Mouse (Mus musculus): ENCODE results near the gene Dab1.

Gene Dab1

DNA sequence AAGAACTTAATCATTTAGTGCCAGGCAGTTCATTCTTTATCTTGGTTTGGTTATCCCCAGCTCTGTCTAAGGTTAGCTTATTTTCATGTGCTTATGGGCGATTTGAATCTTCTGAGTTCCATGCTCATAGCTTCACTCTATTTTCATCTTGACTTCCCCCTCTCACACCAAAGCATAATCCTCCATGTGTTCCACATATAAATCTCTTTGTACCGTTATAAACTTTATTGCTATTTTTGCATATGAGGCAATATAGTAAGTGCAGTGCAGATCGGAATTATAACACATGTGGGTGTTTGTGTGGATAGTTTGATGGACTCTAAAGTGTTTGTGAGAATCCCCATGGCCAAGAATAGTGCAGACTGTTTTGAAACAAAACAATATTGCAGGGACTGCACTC lies 919.3 kb downstream of the Dab1 start:
- DNase-seq: no peak

DNA sequence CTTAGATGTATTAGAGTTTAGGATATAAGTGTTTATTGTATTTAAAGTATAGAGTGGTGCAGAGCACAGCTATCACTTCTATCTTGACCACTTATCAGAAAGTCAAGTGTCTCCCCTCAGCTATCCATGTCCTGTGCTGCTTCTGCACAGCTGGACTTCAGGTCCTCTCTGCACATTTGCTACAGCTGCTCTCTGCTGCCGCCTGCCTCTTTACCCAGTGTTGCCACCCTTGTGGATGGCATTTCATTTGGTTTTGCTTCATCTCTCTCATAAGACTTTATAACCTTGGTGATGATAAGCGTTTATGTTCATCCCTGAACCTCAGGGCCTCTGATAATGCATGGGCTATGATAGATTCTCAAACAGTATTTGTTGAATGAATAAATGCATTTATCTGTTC lies 919.9 kb downstream of the Dab1 start:
- DNase-seq: peak in 1 of 2 experiments; percentile 19

DNA sequence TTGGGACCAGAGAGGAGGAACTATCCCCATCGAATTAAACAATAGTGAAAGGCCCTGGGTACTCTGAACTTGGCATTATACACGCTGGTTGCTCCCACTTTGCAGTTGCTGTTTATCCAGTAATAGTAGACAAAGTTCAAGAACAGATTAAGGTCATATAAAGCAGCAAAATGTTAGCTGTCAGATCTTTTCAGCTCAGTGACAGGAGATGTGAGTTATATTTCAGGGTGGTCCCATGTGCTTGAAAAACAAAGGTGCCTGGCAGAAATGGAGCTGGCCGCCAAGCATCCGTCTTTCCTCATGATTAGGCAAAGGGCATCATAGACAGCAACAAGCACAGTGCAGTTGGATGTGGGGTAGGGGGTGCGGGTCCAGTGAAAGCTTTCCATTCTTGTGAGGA lies 927.9 kb downstream of the Dab1 start:
- DNase-seq: no peak

DNA sequence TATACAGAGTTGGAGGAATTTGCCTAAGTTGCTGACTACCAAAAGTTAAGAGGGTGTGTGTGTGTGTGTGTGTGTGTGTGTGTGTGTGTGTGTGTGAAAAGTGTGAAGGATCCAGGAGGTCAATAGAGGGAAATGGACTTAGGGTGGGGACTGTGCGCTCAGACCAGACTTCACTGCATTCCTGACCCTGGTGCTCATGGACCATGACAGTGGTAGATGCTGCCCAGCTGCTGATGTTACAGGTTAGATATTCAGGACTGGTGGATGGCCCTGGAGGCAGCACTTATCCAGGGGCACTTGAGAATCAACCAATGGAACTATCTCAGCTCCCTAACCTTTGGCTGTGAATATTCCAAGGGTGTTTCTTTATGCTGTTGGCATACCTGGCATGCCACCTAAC lies 929.1 kb downstream of the Dab1 start:
- DNase-seq: no peak

DNA sequence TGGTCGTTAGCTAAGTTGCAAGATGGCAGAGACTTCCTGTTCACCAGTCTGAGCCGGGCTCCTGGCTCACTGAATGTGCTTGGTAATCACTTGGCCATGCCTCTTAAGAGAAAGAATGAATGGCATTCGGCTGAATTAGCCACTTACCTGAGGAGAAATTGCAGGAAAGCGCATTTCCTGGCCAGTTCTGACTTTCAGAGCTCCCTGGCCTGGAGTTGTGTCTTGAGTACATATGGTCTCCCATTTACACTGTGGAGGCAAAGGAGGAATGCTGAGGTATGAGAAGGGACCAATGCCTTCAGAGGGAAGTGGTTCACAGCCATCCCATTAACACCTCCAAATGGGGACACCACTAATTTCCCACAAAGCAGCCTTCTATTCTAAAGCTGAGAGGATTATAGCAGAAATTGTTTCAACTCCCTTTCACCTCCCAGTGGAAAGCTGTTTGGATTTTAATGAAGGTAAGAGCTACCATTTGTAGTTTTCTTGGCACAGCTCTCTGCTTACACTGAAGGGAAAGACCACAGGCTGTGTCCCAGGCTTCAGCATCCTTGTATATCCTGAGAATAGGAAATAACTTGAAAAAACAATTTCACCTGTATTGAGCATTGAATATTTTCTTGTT lies 931.5 kb downstream of the Dab1 start:
- no peak for DNase-seq

DNA sequence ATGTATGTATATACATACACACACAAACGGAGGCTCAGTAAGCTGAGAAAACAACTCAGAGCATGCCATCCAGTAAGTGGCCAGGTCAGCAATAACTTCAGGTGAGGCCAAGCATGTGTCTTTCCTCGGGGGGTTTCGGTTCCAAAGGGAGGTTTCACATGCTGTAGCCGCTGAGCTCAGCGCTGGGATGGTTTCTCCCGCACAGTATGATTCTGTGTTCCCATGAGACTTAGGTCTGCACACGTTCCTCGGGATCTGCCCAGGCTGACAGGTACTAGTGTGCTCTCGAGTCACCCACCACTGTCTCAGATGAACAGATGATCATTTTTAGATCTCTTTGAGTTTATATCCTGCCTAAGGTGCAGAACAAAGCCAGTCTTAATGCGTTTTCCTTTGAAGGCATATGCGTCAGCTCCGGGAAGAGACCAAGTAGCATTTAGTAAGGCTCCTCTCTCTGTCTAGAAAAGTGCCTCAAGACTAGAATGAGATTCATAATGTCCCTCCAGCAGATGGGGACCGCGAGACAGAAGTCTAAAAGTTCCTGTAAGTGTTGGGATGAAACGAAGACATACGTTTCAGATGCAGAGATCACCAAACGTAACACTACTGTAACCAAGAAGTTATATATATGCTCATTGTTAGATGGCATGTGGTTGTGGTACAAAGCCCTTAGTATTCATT lies 932.4 kb downstream of the Dab1 start:
- no peak for DNase-seq

DNA sequence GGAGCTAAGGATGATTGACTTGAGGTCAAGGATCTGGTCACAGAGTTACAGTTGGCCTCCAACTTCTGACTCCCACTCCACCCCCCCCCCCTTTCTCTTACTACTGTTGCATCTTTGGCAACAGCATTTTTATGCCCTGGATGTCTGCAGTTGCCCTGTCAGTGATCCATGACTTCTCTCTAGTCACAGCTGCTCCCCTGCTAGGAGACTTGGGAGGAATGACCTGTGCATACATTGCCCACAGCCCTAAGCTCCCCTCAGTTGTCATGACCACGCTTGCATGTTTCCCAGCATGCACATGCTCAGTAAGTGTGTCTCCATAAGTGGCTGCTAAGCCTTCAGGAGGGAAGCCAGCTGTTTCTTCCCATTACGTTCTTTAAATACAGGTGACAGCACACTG lies 936.2 kb downstream of the Dab1 start:
- no peak for DNase-seq

DNA sequence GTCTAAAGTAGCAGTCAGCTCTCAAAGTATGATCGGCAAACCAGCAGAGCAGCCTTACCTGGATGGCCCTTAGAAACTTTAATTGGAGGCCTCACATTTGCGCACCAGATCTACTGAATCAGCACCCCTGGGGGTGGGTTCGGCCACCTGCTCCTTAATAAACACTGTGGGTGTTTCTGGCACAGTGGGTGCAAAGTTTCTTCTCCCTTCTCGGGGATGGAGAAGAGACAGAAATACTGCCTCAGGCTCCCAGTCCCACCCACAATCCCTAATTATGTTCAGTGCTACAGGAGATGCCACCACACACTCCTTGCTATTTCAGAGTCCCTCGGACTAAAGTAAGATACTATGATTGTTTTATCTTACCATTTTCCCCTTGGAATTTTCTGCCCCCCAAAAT lies 944.4 kb downstream of the Dab1 start:
- no peak for DNase-seq

DNA sequence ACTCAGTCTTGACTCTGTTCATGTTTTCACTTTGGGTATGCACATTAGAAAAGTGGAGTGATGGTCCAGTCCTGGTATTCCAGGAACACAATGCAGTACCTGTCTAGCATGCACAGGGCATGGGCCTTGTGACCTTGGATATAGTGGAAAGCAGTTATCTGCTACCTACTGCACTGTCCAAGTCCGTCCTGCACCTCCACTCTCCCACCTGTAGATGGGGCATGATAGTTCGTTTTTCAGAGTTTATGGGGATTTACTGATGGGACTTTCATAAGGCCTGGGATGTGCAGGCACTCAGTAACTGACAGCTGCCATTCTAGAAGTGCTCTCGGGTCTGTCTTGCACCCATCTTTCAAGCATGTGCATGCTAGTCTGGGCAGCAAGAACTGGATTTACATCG lies 951.4 kb downstream of the Dab1 start:
- DNase-seq: no peak

DNA sequence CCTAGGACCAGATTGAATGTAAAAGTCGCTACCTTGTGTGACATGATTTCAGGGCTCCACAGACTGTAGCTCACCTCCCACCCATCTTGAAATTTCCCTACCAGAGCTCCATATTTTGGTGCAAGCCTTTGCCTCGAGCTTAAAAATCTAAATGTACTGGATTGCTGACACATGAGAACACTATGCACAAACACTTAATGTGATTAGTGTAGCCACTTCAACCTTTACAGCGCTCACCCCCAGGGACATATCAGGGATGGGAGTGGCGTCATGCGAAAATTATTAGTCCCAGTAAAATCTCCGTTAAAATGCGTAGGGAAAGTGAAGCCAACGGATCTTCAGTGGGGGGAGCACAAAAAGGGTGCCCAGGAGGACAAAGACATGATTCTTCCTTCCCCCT lies 953.3 kb downstream of the Dab1 start:
- no peak for DNase-seq

DNA sequence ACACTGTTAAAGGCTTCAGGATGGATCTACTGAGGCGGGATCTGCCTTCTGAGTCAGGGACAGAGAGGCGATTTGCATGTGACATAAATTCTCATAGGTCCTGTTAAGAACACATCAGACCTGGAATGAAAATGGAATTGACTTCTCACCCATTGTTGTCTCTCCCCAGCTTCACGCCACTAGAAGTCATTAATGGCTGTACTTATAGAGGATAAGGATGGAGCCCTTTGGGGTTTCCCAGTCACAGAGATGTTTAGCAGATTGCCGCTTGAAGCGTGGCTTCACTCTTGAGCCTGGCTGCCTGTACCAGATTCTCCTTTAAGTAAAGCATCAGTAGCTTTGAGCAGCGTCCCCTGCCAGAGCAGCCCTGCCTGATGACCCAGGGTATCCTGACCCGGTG lies 954.3 kb downstream of the Dab1 start:
- no peak for DNase-seq

DNA sequence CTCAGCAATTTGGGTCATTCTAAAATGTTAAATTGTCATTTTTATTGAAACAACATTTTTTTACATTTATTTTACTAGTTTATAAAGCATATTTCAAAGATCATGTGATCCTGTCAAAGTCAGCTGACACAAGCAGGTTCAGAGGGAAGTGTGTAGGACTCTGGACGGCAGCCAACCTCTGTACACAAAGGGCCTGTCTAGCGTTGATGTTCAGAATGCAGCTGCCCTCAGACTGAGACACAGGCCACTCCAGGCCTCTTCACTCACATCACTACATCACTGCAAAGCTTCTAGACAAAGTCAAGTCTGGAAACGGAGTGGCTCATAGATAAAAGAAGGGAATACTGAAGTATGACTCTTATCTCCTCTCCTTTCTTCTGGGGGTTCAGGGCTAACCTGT lies 959.2 kb downstream of the Dab1 start:
- peak in 1 of 2 experiments; percentile 60 for DNase-seq

DNA sequence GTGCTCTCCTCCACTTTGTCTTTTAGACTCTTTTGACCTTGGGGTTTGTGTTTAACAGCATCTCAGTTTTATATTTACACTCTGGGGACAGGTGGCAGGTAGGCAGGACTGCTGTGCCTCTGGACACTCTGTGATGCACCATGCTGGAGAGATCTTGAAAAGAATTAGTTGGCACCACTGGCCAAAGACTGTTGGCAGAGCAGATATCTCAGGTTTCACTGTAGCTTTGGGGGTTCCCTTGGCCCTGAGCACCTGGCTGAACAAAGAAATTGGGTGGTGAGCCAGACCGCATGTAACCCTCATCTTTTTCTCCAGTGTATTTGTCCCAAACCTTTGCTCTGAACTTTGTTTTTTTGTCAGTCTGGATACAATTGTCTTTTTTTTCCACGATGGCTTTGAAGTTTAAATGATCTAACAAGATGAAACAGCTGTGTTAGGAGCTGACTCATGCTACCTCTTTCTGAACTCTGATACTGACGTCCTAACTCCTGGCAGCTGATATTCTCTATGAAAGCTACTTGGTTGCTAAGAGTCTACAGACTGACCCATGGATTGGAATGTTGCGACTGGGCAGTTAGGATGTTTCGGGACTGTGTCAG lies 960.9 kb downstream of the Dab1 start:
- DNase-seq: no peak

DNA sequence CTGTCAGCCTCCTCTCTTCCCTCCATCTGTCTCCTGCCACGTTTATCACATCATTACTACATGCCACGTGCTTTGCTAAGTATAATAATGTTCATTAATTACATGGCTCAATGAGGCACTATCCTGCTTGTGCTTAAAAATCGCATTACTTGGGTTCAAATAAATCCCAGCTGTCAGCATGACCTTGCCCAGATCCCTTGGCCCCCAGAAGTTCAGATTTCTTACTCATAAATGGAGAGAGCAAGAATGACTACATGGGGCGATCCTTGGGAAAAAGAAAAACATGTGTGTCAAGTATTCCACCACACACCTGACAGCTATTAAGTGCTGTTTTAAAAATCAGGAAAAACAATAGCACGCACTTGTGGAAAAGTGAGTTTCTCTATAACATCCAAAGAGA lies 963.6 kb downstream of the Dab1 start:
- no peak for DNase-seq

DNA sequence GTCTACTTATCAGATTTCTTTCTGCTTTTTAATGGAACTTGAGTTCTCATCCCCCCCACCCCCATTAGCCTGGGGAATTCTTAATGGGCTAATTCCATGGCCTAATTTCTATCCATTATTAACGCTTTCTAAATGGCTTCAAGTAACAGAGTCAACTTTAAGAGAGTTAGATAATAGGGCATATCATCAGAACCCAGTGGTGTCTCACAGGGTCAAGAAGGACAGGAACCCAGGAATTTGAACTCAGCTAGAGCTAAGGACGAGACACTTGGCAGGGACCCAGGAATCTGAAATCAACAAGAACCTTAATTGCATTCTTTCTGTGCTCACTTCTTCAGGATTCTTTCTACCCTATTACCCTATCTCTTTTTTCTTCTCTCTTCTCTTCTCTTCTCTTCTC lies 968.7 kb downstream of the Dab1 start:
- no peak for DNase-seq

DNA sequence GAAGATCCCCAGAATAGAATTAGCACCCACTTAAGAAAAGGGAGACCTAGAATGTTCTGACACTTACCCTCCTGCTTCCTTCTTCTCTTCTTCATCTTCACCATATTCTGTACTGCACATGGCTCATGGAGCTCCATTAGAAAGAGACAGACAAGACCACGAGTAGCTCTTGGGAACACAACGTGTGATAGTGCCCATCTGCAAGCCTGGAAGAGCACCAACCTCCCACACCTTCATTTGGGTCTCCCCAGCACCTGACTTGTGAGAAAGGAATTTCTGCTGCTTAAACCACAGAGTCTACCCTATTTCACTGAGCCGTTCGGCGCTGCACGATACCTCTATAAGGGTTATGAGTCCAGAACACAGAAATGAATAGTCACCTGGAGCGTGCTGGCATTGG lies 977.8 kb downstream of the Dab1 start:
- DNase-seq: no peak

DNA sequence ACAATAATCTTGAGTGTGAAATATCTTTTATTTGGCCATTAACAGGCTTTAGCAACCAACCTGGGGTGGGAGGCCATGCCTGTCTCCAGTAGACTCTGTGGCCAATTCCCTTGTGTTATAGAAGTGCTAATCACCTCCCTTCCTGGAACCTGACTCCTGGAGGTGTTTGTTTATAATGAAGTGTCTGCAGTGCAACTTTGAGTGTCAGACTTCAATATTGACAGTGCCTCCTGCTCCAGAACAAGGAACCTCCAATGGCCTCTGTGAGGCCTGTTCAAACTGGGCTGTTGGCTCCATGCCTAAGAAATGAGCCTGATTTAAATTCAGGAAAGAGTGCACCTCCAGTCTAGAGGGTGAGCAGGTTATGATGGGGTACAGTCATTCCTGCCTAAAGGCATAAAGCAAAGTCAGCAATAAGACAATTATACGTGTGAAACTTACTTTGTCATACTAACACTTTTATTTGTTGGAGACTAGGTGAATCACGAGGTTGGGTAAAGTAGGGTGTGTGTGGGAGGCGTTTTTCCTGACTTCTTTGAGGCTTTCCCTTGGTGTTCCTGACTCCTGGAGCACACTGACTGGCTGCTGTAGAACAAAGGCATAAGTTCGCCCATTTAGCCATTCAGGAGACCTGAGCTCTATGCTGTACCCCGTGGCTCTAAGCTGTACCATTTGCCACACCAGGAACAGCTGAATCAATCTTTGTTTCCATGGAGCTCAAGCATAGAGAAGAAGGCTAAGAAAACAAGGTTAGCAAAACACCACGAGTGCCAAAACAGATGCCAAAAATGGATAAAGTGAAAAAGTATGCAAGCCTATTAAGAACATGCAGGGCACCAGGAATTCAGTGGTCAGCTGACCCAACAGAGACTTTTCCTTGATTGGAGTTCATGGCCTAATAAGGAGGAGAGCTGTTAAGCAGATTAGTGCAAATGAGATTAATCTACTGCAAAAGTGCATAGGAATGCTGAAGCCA lies 978.6 kb downstream of the Dab1 start:
- peak in 1 of 2 experiments; percentile 32 for DNase-seq

DNA sequence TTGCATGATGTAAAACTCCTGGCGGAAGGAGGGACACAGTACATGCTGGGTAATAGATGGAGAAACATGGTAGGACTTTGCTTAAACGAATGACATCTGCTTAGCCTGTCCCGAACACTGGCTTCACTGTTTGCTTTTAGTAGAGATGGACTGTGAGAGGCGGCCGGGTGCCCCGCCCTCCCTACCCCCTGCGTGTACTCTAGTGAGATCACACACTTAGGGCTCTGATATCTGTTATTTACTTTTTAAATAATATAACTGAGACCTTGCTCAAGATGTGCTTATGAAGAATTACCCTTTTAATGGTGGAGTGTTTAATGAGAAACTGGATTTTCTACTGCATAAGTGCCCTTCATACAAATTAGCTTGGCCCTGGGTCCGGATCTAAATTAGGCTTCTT lies 983.6 kb downstream of the Dab1 start:
- DNase-seq: no peak

DNA sequence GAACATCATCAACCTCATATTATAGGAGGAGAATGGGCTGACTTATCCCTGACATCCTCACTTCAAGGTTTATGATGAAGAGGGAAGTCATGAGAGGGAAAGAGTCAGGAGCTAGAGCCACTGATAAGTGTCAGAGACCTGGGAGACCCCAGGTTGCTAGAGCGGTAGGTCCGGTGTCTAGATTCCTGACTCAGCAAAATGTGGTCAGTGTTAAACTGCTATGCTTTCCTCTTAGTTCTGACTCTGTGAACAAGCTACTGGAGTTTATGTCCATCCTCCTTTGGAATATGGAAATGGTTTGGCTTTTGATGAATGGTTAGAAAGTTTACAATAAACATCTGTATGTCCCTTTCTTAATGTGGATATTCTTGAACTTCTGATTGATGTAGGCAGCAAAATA lies 985.1 kb downstream of the Dab1 start:
- no peak for DNase-seq

DNA sequence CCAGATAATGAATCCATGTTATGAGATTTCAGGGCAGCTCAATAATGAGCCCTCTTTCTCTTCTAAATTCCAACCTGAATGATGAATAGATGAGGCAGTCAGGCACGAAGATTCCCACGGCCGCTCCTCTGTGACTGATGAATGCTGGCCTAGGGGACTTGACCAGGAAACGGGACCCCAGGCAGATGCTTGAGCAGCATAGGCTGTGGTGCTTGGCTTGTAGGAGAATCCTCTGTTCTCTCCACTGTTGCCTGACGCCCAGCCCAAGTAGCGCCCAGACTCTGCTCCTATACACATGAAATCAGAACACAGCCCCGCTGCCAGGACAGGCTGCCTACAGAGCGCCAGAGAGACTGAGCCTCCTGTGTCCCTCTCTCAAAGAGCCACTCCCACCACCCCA lies 987.7 kb downstream of the Dab1 start:
- DNase-seq: no peak

DNA sequence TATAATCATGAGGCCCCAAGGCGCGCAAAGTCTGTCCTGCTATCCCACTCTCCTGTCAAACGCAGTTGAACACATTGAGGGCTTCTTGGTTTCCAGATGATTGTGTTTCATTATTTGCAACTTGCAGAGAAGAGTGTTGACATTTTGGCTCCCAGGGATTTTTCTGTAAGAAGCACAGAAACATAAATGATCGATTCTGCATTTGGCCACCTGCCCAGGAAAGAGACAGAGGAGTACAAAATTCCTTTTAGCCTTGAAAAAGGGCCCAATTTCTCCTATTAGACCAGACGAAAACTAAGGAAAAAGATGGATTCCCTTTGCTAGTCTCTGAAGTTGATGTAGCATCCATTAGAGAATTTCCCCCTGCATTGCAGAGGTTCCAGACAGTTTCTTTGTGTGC lies 988.5 kb downstream of the Dab1 start:
- DNase-seq: no peak

DNA sequence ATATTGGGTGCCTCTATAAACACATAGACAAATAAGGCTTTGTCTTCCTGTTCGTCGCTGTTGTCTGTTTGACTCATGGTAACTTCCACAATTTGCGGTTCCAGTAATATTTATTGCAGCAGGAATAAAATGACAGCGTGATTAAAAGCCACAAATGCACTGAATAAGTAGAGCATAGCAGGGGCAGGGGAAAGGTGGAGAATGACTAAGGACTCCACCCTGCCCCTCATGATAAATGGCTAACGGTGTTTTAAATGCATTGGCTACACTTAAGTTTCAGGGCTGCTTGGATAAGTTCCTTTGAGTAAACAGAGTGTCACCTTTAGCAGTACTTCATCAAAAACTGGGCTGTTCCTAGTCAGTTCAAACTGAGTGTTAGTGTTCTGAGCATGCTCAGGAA lies 1000.3 kb downstream of the Dab1 start:
- no peak for DNase-seq

DNA sequence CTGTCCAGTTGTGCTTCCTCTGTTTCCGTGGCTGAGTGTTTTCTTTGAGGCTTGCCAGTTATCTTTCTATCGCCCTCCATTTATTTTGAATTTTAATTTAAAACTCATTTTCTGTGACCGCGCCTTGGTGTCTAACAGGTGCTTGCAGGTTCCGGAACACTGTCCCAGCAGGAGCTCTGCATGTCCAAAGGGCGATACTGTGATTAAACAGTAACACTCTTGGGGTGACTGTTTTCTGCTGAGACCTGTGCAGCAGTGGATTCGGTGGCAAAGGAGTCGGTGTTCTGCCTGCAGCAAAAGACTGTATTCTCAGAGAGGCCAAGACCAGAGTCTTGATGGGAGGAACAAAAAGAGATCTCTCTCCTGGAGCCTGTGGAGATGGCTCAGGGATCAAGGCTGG lies 1006.2 kb downstream of the Dab1 start:
- no peak for DNase-seq

DNA sequence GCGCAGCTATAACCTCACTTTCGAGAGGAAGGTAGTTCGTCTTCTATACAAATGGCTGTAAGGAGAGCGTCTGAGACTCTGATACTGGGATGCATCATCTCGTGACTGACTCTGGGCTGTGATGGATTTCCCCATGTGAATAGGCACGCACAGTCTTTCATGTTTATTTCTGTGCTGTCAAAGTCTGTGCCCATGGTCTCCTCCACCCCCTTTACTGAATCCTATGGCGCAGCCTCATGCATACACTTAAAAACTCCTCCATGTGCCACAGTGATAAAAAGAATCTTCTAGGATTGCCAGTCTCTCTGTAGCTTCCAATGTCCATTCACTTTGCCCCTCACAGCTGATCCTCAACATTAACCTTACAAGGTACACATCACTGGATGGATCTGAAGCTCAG lies 1009.5 kb downstream of the Dab1 start:
- DNase-seq: no peak

Measured in cerebellum, postnatal 25 days (tissue).